Mouse (Mus musculus) embryonic facial prominence, embryonic 10.5 days (tissue): ENCODE results near the gene Tm9sf3. TPM values are rescaled to one million over a fixed set of nuclear protein-coding genes. Genes with fewer than 3 reads are reported as not detected.
"Not testable (repeated sequence)": the region's sequence is repeated elsewhere in the genome, so short reads cannot be mapped to it uniquely, and the experiment has no call there.

Source experiments
- DNase-seq: peaks from one replicate; pipeline ENCODE4 v3.0.0-alpha.2; 2017; ENCODE audit warnings: low spot score
- H3K27ac ChIP-seq: fragments of 300-500 bp; sonication (generic); replicated peaks from 2 replicates; pipeline ENCODE4 v1.5.1; 2016; ENCODE audit warnings: mild to moderate bottlenecking
- H3K27me3 ChIP-seq: fragments of 300-500 bp; sonication (generic); replicated peaks from 2 replicates; pipeline ENCODE4 v1.6.1; 2016; ENCODE audit warnings: low read depth, mild to moderate bottlenecking; ENCODE audit not compliant: poor library complexity, severe bottlenecking
- H3K36me3 ChIP-seq: fragments of 300-500 bp; sonication (generic); replicated peaks from 2 replicates; pipeline ENCODE4 v1.6.1; 2016; ENCODE audit warnings: mild to moderate bottlenecking, moderate library complexity
- H3K4me1 ChIP-seq: fragments of 300-500 bp; sonication (generic); 2 replicates; pipeline ENCODE4 v1.6.1; 2016
- H3K4me3 ChIP-seq: fragments of 300-500 bp; sonication (generic); 2 replicates; pipeline ENCODE4 v1.5.1; 2016; ENCODE audit warnings: mild to moderate bottlenecking, moderate library complexity
- H3K9me3 ChIP-seq: fragments of 300-500 bp; sonication (generic); 2 replicates; pipeline ENCODE4 v1.6.1; 2016; ENCODE audit warnings: mild to moderate bottlenecking
- WGBS: fragments of 180-500 bp; shearing (Covaris S2); methylation state at CpG from one replicate; pipeline ENCODE4 v1.1.7; 2016; 5-methylcytosine and 5-hydroxymethylcytosine counted together
- polyA plus RNA-seq: library from polyadenylated mRNA; unstranded; fragments of >200 nt; fragmentation: Nextera tagmentation; extraction: Ambion mirVana; gene quantifications from 2 replicates; pipeline ENCODE4 v1.2.1, GENCODE M21; 2016

Gene Tm9sf3
- polyA plus RNA-seq, result 95.9 and 96.9 TPM in 2 replicates

GRCm38 (mm10) chr19:41263630-41264295, at the start of gene Tm9sf3:
Tm9sf3 (minus strand) TSS chr19:41263997.
- peak; percentile 91 for DNase-seq
- WGBS, result under 1% methylated on average over 97 of the region's 98 CpGs
- H3K27ac ChIP-seq, result peak within 1 kb of the TSS; percentile 98
- H3K4me3 ChIP-seq, result peak within 1 kb of the TSS; percentile 93
- H3K36me3 ChIP-seq, result no peaks in the 10 kb centered on the region; the same call in 1 of the 2 replicates
- peaks cover 30% of the 10 kb centered on the region for H3K4me1 ChIP-seq
- H3K27me3 ChIP-seq, result no peaks in the 10 kb centered on the region
- H3K9me3 ChIP-seq, result no peaks in the 10 kb centered on the region

GRCm38 (mm10) chr19:41312587-41312986, 48.8 kb upstream of the Tm9sf3 start:
- not testable (repeated sequence) for H3K27me3 ChIP-seq, H3K36me3 ChIP-seq, DNase-seq, H3K9me3 ChIP-seq, H3K4me3 ChIP-seq, H3K27ac ChIP-seq
- 86% methylated on average over 8 of the region's 8 CpGs for WGBS
- H3K4me1 ChIP-seq, result peaks cover 10% of the 10 kb centered on the region

GRCm38 (mm10) chr19:41312027-41312426, 48.2 kb upstream of the Tm9sf3 start:
- Histone ChIP-seq H3K4me1 (peaks cover 10% of the 10 kb centered on the region), H3K27ac (no peak overlapping the region), H3K27me3 (peaks cover 7% of the 10 kb centered on the region), H3K9me3 (no peaks in the 10 kb centered on the region), H3K36me3 (no peaks in the 10 kb centered on the region), H3K4me3 (no peak overlapping the region)
- WGBS, result 66% methylated on average over 4 of the region's 4 CpGs
- no peak for DNase-seq

GRCm38 (mm10) chr19:41310971-41311703, 47.3 kb upstream of the Tm9sf3 start:
- 28% methylated on average over 20 of the region's 20 CpGs for WGBS

GRCm38 (mm10) chr19:41303933-41304332, 40.1 kb upstream of the Tm9sf3 start:
- peak overlapping the region; percentile 66 for H3K27ac ChIP-seq
- no peaks in the 10 kb centered on the region for H3K36me3 ChIP-seq
- H3K27me3 ChIP-seq, result no peaks in the 10 kb centered on the region
- DNase-seq, result no peak
- WGBS, result 62% methylated on average over 3 of the region's 3 CpGs
- H3K4me1 ChIP-seq, result peaks cover 28% of the 10 kb centered on the region
- no peak overlapping the region for H3K4me3 ChIP-seq
- H3K9me3 ChIP-seq, result no peaks in the 10 kb centered on the region

More at GRCm38 (mm10) chr19:41310971-41311703, 47.3 kb upstream of the Tm9sf3 start:
- Histone ChIP-seq H3K36me3 (no peaks in the 10 kb centered on the region), H3K27me3 (no peaks in the 10 kb centered on the region; the same call in 1 of the 2 replicates), H3K4me3 (peak overlapping the region; percentile 49), H3K27ac (no peak overlapping the region), H3K9me3 (no peaks in the 10 kb centered on the region), H3K4me1 (peaks cover 10% of the 10 kb centered on the region)
- DNase-seq, result peak; percentile 45

- 49% methylated on average over 6 of the region's 6 CpGs for WGBS
- H3K9me3 ChIP-seq, result no peaks in the 10 kb centered on the region
- DNase-seq, result no peak
- peaks cover 28% of the 10 kb centered on the region for H3K4me1 ChIP-seq
- no peaks in the 10 kb centered on the region for H3K36me3 ChIP-seq
- peak overlapping the region; percentile 66 for H3K27ac ChIP-seq
- no peak overlapping the region for H3K4me3 ChIP-seq
- no peaks in the 10 kb centered on the region for H3K27me3 ChIP-seq
Observed at GRCm38 (mm10) chr19:41303433-41303832, 39.6 kb upstream of the Tm9sf3 start.

- no peak for DNase-seq
- Histone ChIP-seq H3K27ac (no peak overlapping the region), H3K9me3 (no peaks in the 10 kb centered on the region), H3K27me3 (no peaks in the 10 kb centered on the region), H3K4me1 (peaks cover 28% of the 10 kb centered on the region), H3K36me3 (no peaks in the 10 kb centered on the region), H3K4me3 (no peak overlapping the region)
- WGBS, result 66% methylated on average over 6 of the region's 6 CpGs
Observed at GRCm38 (mm10) chr19:41301856-41302255, 38.1 kb upstream of the Tm9sf3 start.

- no peak for DNase-seq
- 90% methylated on average over 8 of the region's 8 CpGs for WGBS
Observed at GRCm38 (mm10) chr19:41299446-41299845, 35.6 kb upstream of the Tm9sf3 start.

GRCm38 (mm10) chr19:41290952-41291619, 27.3 kb upstream of the Tm9sf3 start:
- Histone ChIP-seq H3K9me3 (no peaks in the 10 kb centered on the region), H3K4me1 (peaks cover 11% of the 10 kb centered on the region; the same call in 1 of the 2 replicates), H3K36me3 (no peaks in the 10 kb centered on the region), H3K27me3 (peaks cover 13% of the 10 kb centered on the region; the same call in 1 of the 2 replicates), H3K27ac (no peak overlapping the region), H3K4me3 (no peak overlapping the region)
- 60% methylated on average over 5 of the region's 5 CpGs for WGBS
- DNase-seq, result no peak

More at GRCm38 (mm10) chr19:41299446-41299845, 35.6 kb upstream of the Tm9sf3 start:
- H3K4me3 ChIP-seq, result no peak overlapping the region
- peaks cover 4% of the 10 kb centered on the region; the same call in 1 of the 2 replicates for H3K27me3 ChIP-seq
- H3K4me1 ChIP-seq, result peaks cover 25% of the 10 kb centered on the region
- H3K36me3 ChIP-seq, result no peaks in the 10 kb centered on the region
- no peak overlapping the region for H3K27ac ChIP-seq
- no peaks in the 10 kb centered on the region for H3K9me3 ChIP-seq

- Histone ChIP-seq H3K27me3 (peaks cover 12% of the 10 kb centered on the region; the same call in 1 of the 2 replicates), H3K4me1 (peaks cover 20% of the 10 kb centered on the region)
- 76% methylated on average over 6 of the region's 6 CpGs for WGBS
Observed at GRCm38 (mm10) chr19:41288568-41288967, 24.8 kb upstream of the Tm9sf3 start.

GRCm38 (mm10) chr19:41287224-41287623, 23.4 kb upstream of the Tm9sf3 start:
- no peak for DNase-seq
- no peaks in the 10 kb centered on the region for H3K36me3 ChIP-seq
- H3K9me3 ChIP-seq, result no peaks in the 10 kb centered on the region
- no peak overlapping the region for H3K4me3 ChIP-seq
- H3K27me3 ChIP-seq, result peaks cover 12% of the 10 kb centered on the region; the same call in 1 of the 2 replicates
- 85% methylated on average over 7 of the region's 7 CpGs for WGBS
- peaks cover 20% of the 10 kb centered on the region for H3K4me1 ChIP-seq
- no peak overlapping the region for H3K27ac ChIP-seq

More at GRCm38 (mm10) chr19:41288568-41288967, 24.8 kb upstream of the Tm9sf3 start:
- no peak for DNase-seq
- Histone ChIP-seq H3K9me3 (no peaks in the 10 kb centered on the region), H3K36me3 (no peaks in the 10 kb centered on the region), H3K4me3 (no peak overlapping the region), H3K27ac (no peak overlapping the region)

- Histone ChIP-seq H3K27me3 (peaks cover 7% of the 10 kb centered on the region; the same call in 1 of the 2 replicates), H3K4me3 (no peak overlapping the region), H3K9me3 (no peaks in the 10 kb centered on the region), H3K36me3 (no peaks in the 10 kb centered on the region), H3K27ac (no peak overlapping the region), H3K4me1 (peaks cover 20% of the 10 kb centered on the region)
- no peak for DNase-seq
- 53% methylated on average over 6 of the region's 6 CpGs for WGBS
Observed at GRCm38 (mm10) chr19:41284515-41284914, 20.7 kb upstream of the Tm9sf3 start.
